Mouse (Mus musculus) hindbrain, embryonic 16.5 days (tissue): ENCODE measurements around the gene Shkbp1. TPM values are rescaled to one million over a fixed set of nuclear protein-coding genes. Genes with fewer than 3 reads are reported as not detected.
A peak's percentile ranks its signal among the peaks of the same experiment; 100 is the strongest.

Experiments
- ATAC-seq: fragments of 200-750 bp; cut with Nextera tagmentation; 2 replicates; pipeline ENCODE4 v1.8.0; 2017; ENCODE audit warnings: moderate TSS enrichment, moderate library complexity
- H3K27ac ChIP-seq: fragments of 300-500 bp; sonication (generic); 2 replicates; pipeline ENCODE4 v1.5.1; 2014; ENCODE audit warnings: low read depth, mild to moderate bottlenecking, control low read depth, low read length, moderate library complexity
- H3K27me3 ChIP-seq: fragments of 300-500 bp; sonication (generic); replicated peaks from 2 replicates; pipeline ENCODE4 v1.6.1; 2014; ENCODE audit warnings: low read length; ENCODE audit not compliant: control insufficient read depth, insufficient read depth
- H3K36me3 ChIP-seq: fragments of 300-500 bp; sonication (generic); 2 replicates; pipeline ENCODE4 v1.6.1; 2014; ENCODE audit warnings: mild to moderate bottlenecking, low read length, moderate library complexity, mixed read lengths; ENCODE audit not compliant: control insufficient read depth, insufficient read depth
- H3K4me1 ChIP-seq: fragments of 300-500 bp; sonication (generic); 2 replicates; pipeline ENCODE4 v1.6.1; 2014; ENCODE audit warnings: low read depth, low read length; ENCODE audit not compliant: control insufficient read depth, insufficient read depth
- H3K4me2 ChIP-seq: fragments of 300-500 bp; sonication (generic); 2 replicates; pipeline ENCODE4 v1.6.1; 2014; ENCODE audit warnings: mild to moderate bottlenecking, low read length, control low read depth, moderate library complexity
- H3K4me3 ChIP-seq: fragments of 300-500 bp; sonication (generic); 2 replicates; pipeline ENCODE4 v1.5.1; 2014; ENCODE audit warnings: mild to moderate bottlenecking, low read length, control low read depth, moderate library complexity
- H3K9ac ChIP-seq: fragments of 300-500 bp; sonication (generic); 2 replicates; pipeline ENCODE4 v1.6.1; 2014; ENCODE audit warnings: low read depth, mild to moderate bottlenecking, control low read depth, low read length, moderate library complexity
- H3K9me3 ChIP-seq: fragments of 300-500 bp; sonication (generic); 2 replicates; pipeline ENCODE4 v1.6.1; 2014; ENCODE audit warnings: mild to moderate bottlenecking, low read length, moderate library complexity; ENCODE audit not compliant: control insufficient read depth
- WGBS: fragments of 180-500 bp; shearing (Covaris S2); extraction: QIAGEN DNeasy Blood & Tissue Kit; methylation state at CpG from one replicate; pipeline ENCODE4 v1.1.7; 2014; 5-methylcytosine and 5-hydroxymethylcytosine counted together
- polyA plus RNA-seq: library from polyadenylated mRNA; unstranded; fragments of >200 nt; fragmentation: Nextera tagmentation; extraction: Ambion mirVana; gene quantifications from 2 replicates; pipeline ENCODE4 v1.2.1, GENCODE M21; 2015

Shkbp1 gene
- polyA plus RNA-seq, 1 experiment from 2014 or later = 31.6 TPM

DNA sequence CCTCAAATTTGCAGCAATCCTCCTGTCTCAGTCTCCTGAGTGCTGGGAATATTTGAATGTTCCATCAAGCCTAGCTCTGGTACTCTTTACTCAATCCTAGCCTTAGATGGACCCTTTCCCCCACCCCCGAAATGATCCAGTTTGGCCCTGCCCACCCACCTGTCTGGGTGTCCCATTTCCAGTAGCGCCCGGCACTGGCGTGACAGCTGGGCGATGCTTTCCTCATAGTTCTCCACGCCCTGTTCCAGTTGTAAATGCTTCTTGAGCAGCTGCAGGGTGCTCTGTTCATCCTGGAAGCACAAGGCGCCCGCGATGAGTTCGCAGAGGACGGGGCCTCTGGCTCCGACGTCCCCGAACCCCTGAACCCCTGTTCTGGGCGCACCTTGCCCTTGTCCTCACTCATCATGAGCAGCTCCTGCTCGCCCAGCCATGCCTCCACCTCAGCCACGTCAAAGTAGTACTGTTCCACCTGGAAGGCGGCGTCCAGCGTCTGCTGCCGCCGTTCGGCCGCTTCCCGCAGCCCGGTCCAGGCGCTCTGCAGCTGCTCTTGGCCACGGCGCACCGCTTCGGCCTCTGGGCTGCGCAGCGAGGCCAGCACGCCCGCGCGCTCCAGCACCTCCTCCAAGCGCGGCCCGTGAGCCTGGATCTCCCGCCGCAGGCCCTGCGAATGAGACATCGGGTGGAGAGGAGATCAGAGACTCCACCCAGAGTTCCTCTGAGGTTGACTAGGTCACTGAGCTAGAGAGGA is 16.1 kb upstream of the Shkbp1 start:
- ATAC-seq = no peak
- H3K4me3 ChIP-seq = no peak overlapping the region

DNA sequence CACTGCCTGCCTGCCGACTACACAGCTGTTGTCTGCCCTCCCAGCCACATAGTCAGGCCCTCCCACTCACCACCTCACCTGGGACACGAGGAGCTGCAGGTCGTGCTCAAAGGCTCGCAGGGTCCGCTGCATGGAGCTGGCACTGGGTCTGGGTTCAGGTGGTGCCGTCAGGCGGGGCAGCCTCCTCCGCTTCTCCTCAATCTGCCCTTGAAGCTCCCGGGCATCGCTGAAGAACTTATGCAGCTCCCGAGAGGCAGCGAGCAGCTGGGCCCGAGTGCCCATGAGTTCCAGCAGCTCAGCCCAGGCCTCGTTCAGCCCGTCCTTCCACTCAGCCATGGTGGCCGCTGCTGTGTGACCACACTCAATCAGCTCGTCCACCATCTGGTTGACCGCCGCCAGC is 13.3 kb upstream of the Shkbp1 start:
- peaks cover 21% of the 10 kb centered on the region for H3K36me3 ChIP-seq
- ATAC-seq = no peak
- H3K9ac ChIP-seq = no peak overlapping the region
- 81% methylated on average over 19 of the region's 19 CpGs for WGBS
- H3K4me3 ChIP-seq = no peak overlapping the region
- H3K27ac ChIP-seq = no peak overlapping the region
- peaks cover 96% of the 10 kb centered on the region for H3K27me3 ChIP-seq
- peaks cover 8% of the 10 kb centered on the region for H3K9me3 ChIP-seq
- no peak overlapping the region for H3K4me2 ChIP-seq
- H3K4me1 ChIP-seq = no peaks in the 10 kb centered on the region

More for the DNA sequence above, 16.1 kb upstream of the Shkbp1 start:
- H3K27me3 ChIP-seq = peaks cover 92% of the 10 kb centered on the region
- WGBS = 12% methylated on average over 44 of the region's 44 CpGs
- H3K4me1 ChIP-seq = no peaks in the 10 kb centered on the region
- H3K4me2 ChIP-seq = no peak overlapping the region
- peaks cover 15% of the 10 kb centered on the region for H3K36me3 ChIP-seq
- H3K27ac ChIP-seq = no peak overlapping the region
- H3K9me3 ChIP-seq = peaks cover 8% of the 10 kb centered on the region
- no peak overlapping the region for H3K9ac ChIP-seq

DNA sequence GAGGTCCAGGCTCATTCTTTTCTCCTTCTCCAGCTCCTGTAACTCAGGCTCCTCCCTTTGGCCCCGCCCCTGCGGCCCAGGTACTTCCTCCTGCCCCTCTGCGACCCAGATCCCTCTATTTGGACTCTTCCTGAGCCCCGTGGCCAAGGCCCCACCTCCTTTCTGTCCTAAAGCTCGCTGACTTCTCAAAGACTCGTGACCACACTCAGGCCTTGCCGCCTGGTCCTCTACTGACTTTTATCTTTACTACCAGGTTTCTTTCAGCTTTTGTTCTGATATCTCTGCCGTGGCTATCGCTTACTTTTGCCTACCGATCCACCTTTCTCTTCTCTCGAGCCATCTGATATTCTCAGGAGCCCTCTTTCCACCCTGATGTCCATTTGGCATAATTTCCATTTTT is 12.2 kb upstream of the Shkbp1 start:
- Histone ChIP-seq H3K36me3 (peaks cover 24% of the 10 kb centered on the region), H3K9ac (no peak overlapping the region), H3K4me3 (no peak overlapping the region), H3K27me3 (peaks cover 95% of the 10 kb centered on the region), H3K4me2 (no peak overlapping the region), H3K9me3 (peaks cover 8% of the 10 kb centered on the region), H3K27ac (no peak overlapping the region), H3K4me1 (no peaks in the 10 kb centered on the region)
- ATAC-seq = no peak
- 21% methylated on average over 11 of the region's 11 CpGs for WGBS

DNA sequence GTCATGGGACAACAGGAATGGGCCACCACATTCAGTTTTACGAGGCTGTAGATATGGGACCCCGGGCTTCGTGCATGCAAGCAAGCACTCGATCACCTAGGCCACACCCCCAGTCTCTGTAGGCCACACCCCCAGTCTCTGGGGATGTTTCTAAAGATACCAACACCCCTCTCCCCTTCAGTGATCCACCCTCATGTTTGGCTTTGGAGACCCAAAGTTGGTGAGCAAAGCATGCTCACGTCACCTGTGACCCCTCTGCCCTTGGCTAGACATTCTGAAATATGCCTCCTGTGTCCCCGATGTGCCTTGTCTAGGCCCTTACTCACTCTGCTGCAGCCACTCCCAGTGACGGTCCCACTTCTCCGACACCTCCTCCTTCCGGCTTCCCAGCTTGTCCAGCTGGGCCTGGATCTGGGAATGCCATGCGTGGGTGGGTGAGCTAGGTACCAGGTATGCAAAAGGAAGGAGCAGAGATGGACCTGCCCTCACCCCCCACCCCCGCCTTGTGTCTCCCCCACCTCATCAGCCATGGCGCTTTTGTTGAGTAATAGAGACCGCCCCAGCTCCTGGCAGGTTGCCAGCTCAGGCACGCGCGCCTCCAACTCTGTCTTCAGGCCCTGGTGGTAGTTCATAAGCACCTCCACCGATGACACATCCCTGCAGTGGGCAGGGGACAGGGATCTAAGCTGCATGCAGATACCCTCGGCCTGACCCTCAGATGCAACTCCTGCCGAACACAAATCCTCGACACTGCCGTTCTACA is 10.4 kb upstream of the Shkbp1 start:
- no peak for ATAC-seq
- peaks cover 8% of the 10 kb centered on the region for H3K9me3 ChIP-seq
- H3K4me2 ChIP-seq = no peak overlapping the region
- H3K4me1 ChIP-seq = no peaks in the 10 kb centered on the region
- H3K9ac ChIP-seq = no peak overlapping the region
- H3K36me3 ChIP-seq = peaks cover 20% of the 10 kb centered on the region
- peaks cover 78% of the 10 kb centered on the region for H3K27me3 ChIP-seq
- H3K4me3 ChIP-seq = no peak overlapping the region
- 46% methylated on average over 21 of the region's 21 CpGs for WGBS
- no peak overlapping the region for H3K27ac ChIP-seq

DNA sequence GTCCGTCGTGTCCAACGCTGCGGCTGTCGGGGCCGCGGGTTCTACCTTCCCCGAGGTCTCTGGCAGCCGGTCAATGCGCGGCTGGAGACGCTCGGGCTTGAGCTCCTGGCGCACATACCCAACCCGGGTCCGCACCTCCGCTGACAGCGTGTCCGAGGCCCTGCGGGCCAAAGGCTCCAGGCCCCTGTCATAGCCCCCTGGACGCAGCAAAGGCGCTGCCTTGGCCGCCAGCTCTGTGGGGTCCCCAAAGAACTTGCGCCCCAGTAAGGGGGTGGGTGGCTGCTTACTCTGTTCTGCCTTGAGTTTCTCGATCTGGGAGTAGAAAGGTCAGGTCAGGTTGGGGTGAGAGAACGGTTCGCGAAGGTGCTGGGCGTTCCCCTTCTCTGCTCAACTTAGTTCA is 8.6 kb upstream of the Shkbp1 start:
- no peaks in the 10 kb centered on the region; the same call in 1 of the 2 replicates for H3K9me3 ChIP-seq
- H3K36me3 ChIP-seq = peaks cover 16% of the 10 kb centered on the region
- ATAC-seq = no peak
- no peak overlapping the region for H3K27ac ChIP-seq
- H3K9ac ChIP-seq = no peak overlapping the region
- H3K4me2 ChIP-seq = no peak overlapping the region
- 6% methylated on average over 26 of the region's 29 CpGs for WGBS
- no peak overlapping the region for H3K4me3 ChIP-seq
- H3K27me3 ChIP-seq = peaks cover 66% of the 10 kb centered on the region
- H3K4me1 ChIP-seq = no peaks in the 10 kb centered on the region

DNA sequence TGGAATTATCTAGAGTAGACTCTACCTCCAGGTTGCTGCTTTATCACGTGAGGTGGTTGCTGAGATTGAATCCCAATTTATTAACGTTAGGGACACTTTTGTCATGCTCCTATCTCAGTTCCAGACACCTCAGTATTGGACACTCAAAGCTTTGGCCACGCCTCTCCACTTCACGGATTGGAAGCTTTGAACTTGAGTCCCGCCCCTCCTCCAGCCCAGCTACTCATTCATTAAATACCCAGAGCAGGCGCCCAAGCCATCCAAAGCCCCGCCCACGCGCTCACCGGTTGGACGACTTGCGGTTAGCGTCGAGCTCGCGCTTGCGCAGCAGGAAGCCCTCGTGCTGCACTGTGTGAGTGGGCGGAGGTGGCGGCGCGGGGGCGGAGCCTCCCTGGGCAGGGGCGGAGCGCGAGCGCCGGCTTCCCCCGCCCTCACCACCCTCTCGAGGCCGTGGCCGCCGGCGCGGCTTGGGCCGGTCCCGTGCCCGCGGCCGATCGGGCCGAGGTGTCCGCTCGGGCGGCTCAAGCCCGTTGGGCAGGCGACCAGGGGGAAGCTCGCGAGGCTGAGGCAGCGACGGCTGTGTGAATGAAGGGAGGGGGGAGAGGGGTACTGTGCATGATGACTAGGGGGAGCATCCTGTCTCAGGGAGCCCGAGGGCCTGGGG is 5.6 kb upstream of the Shkbp1 start:
- Histone ChIP-seq H3K27me3 (peaks cover 58% of the 10 kb centered on the region), H3K36me3 (peaks cover 11% of the 10 kb centered on the region; the same call in 1 of the 2 replicates), H3K4me2 (peak overlapping the region; percentile 69), H3K4me3 (peak overlapping the region; percentile 52), H3K9ac (peak overlapping the region; percentile 68), H3K9me3 (no peaks in the 10 kb centered on the region; the same call in 1 of the 2 replicates), H3K27ac (no peak overlapping the region), H3K4me1 (no peaks in the 10 kb centered on the region)
- peak; percentile 94 for ATAC-seq
- under 1% methylated on average over 33 of the region's 52 CpGs for WGBS

DNA sequence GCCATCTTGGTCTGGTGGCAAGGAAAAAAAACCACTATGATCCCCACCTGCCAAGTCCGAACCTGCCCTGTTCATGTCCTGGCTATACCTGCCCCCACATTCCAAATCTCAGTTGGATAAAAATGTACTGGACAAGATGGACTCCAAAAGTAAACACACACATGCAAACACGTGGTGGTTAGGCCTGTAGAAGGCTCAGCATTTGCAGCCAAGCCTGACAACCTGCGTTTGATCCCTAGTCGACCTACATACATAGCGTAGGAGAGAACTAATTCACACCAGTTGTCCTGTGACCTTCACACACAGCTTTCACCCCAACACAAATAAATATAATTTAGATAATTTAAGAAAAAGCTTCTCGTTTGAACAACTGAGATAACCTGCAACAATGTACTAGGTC is 4.9 kb upstream of the Shkbp1 start:
- no peak for ATAC-seq
- 57% methylated on average over 6 of the region's 6 CpGs for WGBS
- Histone ChIP-seq H3K9me3 (no peaks in the 10 kb centered on the region; the same call in 1 of the 2 replicates), H3K4me2 (peak overlapping the region; percentile 48), H3K4me3 (no peak overlapping the region), H3K9ac (no peak overlapping the region), H3K27ac (no peak overlapping the region), H3K27me3 (peaks cover 51% of the 10 kb centered on the region), H3K36me3 (0 out of 2 replicates have a peak, but pooled peaks cover 8% of the 10 kb centered on the region), H3K4me1 (no peaks in the 10 kb centered on the region)

DNA sequence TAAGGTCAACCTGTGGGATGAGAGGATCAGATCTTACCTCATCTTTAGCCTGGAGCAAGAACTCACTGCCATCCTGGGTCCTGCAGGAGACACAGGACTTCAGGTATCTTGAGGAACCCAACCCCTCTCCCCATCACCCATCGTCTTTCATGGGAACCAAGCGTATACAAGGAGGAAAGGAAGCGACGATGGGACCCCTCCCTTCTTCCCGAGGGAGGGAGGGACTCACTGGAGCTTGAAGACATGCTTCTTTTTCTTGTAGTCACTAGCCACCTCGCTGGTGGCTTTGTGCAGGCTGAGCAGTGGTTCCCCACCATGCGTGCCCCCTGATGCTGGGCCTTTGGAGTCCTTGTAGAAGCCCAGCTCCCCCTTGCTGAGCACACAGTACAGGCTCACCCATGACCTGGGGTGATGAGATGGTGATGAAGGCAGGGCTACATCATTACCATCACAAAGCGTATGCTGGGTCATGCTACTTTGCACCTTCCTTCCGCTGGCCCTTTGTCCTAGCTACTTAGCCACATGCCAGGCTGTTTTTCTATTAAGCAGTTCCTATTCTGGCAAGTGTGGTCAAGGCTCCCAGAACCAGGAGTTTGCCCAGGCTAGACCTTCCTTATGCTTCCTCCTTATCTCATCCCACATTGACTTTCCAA is 4.0 kb upstream of the Shkbp1 start:
- ATAC-seq = no peak
- no peak overlapping the region for H3K4me3 ChIP-seq
- H3K27me3 ChIP-seq = peaks cover 42% of the 10 kb centered on the region
- H3K27ac ChIP-seq = no peak overlapping the region
- no peak overlapping the region for H3K9ac ChIP-seq
- H3K4me1 ChIP-seq = peaks cover 3% of the 10 kb centered on the region
- H3K9me3 ChIP-seq = no peaks in the 10 kb centered on the region; the same call in 1 of the 2 replicates
- H3K4me2 ChIP-seq = no peak overlapping the region
- WGBS = 87% methylated on average over 9 of the region's 9 CpGs
- H3K36me3 ChIP-seq = 0 out of 2 replicates have a peak, but pooled peaks cover 8% of the 10 kb centered on the region
